Mouse (Mus musculus) thymus, postnatal 4 days (tissue): ENCODE data around the gene Hoxa3.

ENCODE experiments used
- DNase-seq: peaks from one replicate; pipeline ENCODE4 v3.0.0; 2021

The Hoxa3 gene

GRCm38 (mm10) chr6:52213119-52213986 lies at the start of gene Hoxa3, which contains the start of gene Gm28308:
Hoxa3 (minus strand) TSS chr6:52213336.
Gm28308 (minus strand) TSS chr6:52213339.
- no peak for DNase-seq

- DNase-seq, result peak; percentile 26
These were observed 49.6 kb upstream of the Hoxa3 start for GRCm38 (mm10) chr6:52262463-52263320.

- no peak for DNase-seq
These were observed 48.8 kb upstream of the Hoxa3 start for GRCm38 (mm10) chr6:52261751-52262462.

- peak; percentile 83 for DNase-seq
These were observed 47.8 kb upstream of the Hoxa3 start, which contains the start of gene Hoxa13 for GRCm38 (mm10) chr6:52260654-52261575. Hoxa13 (minus strand) TSS chr6:52260880.

- no peak for DNase-seq
These were observed 46.7 kb upstream of the Hoxa3 start for GRCm38 (mm10) chr6:52259811-52260261.

GRCm38 (mm10) chr6:52259081-52259790 lies 46.1 kb upstream of the Hoxa3 start:
- DNase-seq, result peak; percentile 42

GRCm38 (mm10) chr6:52256956-52257355 lies 43.8 kb upstream of the Hoxa3 start:
- peak; percentile 94 for DNase-seq

- DNase-seq, result peak; percentile 47
These were observed 40.7 kb upstream of the Hoxa3 start for GRCm38 (mm10) chr6:52253511-52254500.

- DNase-seq, result peak; percentile 38
These were observed 39.7 kb upstream of the Hoxa3 start for GRCm38 (mm10) chr6:52252775-52253376.

- no peak for DNase-seq
These were observed 39.1 kb upstream of the Hoxa3 start for GRCm38 (mm10) chr6:52252016-52252774.

- peak; percentile 3 for DNase-seq
These were observed 38.2 kb upstream of the Hoxa3 start for GRCm38 (mm10) chr6:52251177-52251879.

- no peak for DNase-seq
These were observed 36.7 kb upstream of the Hoxa3 start for GRCm38 (mm10) chr6:52249826-52250225.

GRCm38 (mm10) chr6:52249415-52249738 lies 36.2 kb upstream of the Hoxa3 start:
- DNase-seq, result no peak

GRCm38 (mm10) chr6:52248638-52249414 lies 35.7 kb upstream of the Hoxa3 start:
- peak; percentile 13 for DNase-seq

- DNase-seq, result peak; percentile 23
These were observed 34.9 kb upstream of the Hoxa3 start for GRCm38 (mm10) chr6:52247766-52248637.

- DNase-seq, result peak; percentile 4
These were observed 33.8 kb upstream of the Hoxa3 start for GRCm38 (mm10) chr6:52246916-52247315.
